Mouse (Mus musculus) pancreas, adult 10 weeks (tissue): ENCODE results near the gene Copz1. TPM values are rescaled to one million over a fixed set of nuclear protein-coding genes. Genes with fewer than 3 reads are reported as not detected.

Experiments
- polyA plus RNA-seq: library from polyadenylated mRNA; stranded (reverse); fragments of 350-450 nt; fragmentation: Illumina TruSeq; extraction: RNeasy Lipid Tissue Mini Kit (QIAGEN cat#74804); gene quantifications from one replicate; pipeline ENCODE4 v1.2.3, GENCODE M21; 2015; ENCODE audit warnings: low read depth, low replicate concordance; ENCODE audit not compliant: insufficient read depth

The Copz1 gene
- 46.1 TPM for polyA plus RNA-seq

DNA sequence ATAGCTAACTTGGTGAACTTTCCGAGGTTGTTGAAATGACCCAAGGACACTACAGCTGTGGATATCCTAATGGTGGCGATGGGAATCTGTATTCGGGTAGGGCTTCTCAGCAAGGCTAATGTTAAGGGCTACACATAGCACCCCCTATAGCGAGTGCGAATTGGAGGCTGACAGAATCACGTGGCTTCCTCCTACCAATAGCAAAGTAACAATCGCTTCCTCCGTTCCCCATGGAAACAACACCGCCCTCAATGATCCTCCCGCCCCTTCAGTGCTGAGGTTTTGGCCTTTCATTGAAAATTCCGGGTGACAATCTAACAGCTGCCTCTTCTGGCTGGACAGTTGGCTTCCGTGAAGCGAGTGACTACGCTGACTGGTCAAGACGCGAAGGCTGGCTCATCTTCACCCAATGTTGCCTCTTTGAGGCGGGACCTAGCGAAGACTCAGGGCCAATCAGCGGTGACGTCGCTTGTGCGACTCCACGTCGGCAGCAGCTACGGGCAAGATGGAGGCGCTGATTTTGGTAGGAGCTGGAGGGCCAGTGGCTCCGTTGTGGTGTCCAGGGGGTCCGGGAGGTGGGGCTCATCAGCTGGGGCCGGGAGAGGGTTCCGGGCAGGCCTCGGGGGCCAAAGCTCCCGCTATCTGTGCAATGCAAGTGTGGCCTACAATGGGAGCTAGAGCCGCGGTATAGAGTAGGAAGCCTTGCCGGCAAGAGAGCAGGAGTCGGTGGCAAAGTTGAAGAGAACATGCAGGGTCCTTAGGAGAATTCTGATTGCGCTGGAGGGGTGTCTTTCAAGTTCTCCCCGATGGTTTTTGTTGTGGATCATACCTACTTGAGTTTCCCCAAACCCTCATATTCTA is at the start of gene Copz1:
Gene Copz1, plus strand, starts transcription at position 296 of the 861 bp plus-strand sequence.

DNA sequence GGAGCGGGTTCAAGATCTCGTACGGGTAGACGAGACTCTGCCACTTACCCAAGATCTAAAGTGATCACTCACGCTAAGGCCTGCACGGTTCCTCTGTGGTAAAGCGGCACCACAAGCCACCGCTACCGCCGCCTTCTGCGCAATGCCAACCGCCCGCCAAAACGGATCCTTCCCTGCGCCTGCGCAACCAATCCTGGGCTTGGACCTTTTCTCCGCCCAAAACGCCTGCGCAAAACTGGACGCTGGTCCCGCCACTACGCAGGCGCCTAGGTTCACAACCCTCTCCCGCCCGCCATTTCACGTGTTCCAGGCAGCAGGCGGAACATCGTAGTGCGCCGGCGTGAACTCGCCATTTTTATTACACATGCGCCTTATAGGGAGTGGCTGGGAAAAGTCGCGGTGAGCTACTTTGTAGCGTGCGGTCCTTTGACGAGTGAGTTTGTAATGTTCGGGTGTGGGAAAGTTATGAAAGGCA is 32.8 kb upstream of the Copz1 start, which contains the start of gene Cbx5:
Gene Cbx5, minus strand, starts transcription at position 132 of the 475 bp plus-strand sequence.

DNA sequence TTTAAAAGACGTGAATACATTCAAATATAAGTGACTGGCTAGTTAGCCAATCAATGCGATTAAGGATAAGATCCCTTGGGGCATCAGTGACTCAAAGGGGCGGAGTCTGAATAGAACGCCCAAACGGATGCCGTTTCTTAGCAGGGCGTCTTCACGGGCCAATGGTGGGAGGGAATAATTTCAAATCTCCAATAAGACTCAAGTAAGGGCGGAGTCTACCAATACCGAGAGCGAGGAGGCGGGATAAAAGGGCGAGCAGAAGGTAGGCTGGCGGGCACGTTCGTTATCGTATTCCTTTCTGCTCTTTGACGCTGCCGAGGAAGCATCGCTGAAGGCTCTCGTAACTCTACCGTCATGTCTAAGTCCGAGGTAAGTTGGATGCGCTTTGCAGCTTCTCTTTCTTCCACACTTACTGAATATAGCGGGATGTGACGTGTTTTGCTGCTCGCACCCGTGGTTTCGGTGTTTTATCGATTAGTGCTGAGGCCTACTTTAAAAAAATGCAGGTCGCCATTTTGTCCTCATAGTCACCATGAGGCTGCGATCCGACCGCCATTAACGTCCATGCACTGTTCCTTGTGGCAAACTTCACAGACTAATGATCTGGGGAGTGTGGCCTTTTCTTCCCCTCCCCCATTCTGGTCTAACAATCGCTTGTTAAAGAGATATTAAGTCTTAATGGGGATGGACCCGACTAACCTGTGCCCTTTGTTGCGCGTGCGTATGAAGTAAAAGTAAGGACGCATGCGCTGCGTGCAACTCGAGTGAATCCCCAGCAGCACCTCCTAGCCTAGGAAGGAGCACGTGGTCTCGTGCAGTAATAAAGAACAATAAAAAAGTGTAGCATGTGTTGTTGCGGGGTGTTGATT is 32.1 kb upstream of the Copz1 start, which contains the start of gene Hnrnpa1:
Gene Hnrnpa1, plus strand, starts transcription at position 273 of the 869 bp plus-strand sequence.

DNA sequence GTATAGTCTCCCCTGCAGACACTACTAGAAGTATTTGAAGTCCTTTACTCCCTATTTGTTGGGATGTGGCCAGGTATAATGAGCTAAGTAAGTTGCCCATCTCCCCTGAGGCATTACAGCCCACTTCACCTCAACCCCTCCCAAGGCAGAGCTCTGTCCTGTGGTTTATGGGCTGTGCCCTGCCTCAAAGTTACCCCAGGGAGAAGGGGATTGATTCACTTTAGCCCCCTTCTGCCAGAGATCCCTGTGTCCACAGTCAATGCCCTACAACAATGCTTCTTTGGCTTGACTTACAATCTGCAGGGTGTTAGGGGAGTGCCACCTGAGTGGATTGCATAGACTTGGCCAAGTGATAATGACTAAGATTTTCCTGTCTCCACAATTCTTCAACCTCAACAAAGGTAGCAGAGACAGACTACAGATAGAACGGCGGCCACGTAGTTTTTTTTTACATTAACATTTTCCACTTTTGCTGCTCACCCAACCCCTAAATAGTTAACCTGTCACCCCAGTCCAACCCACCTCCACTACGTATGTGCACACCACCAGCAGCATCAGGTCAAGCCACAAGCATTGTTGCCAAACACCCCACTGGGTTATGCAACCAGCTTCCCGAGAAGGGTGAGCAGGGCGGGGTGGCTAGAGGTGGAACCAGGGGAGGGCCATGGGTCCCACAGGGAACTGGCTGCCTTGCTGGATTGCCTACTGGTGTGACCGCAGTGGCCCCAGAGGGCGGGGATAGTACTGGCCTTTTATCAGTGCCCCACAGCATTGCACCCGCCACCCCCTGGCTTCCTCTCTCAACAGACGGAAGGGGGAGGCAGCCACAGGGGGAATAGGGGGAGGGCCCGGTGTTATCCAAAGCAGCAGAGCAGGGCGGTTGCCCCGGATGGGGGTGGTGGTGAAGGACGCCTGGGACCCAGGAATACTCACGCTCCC is 14.5 kb upstream of the Copz1 start, which contains the start of gene Nfe2:
Gene Nfe2, minus strand, starts transcription at position 614 of the 939 bp plus-strand sequence.

DNA sequence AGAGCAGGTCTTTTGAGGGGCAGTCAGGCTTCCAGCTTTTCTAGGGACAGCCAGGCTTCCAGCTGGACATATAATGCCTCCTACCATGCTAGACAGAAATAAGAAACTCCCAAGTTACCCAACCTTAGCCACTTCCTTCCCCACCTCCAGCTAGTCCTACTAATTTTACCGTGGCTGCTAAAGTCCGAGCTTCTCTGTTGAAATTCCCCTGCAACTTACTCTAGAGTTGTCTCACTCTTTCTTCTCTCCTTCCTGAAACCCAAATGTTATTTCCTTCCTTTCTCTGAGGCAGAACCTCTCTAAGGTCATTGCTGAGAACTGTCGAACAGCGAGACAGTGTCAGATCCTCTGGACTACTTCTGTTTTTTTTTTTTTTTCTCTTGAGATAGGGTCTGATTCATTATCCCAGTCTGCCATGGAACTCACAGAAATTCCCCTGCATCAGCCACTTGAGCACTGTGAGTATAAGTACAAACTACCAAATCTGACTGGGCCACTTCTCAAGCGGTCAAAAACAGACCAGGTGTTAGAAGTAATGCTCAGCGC is 37.9 kb downstream of the Copz1 start, which contains the start of gene Gpr84:
Gene Gpr84, minus strand, starts transcription at position 248 of the 546 bp plus-strand sequence.

DNA sequence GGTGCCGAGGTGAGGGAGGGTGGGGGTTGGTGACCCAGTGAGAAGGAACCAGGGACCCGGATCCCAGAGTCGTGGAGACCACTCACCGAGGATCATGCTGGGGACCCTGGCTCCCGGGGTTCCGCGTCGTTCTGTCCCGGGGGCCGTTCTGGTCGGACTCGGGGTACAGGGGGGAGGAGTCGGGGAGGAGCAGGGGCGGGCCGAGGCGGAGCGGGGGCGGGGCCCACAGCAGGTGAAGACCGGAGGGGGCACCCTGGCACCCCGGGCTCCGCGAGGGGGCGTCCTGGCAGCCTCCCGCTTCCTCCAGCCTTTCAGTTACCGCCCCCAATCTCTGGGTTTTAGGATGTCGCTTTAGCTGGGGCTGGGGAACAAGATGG is 67.4 kb downstream of the Copz1 start, which contains the start of gene Zfp385a:
Gene Zfp385a, minus strand, starts transcription at position 133 of the 377 bp plus-strand sequence.

Other genes starting within 250 kb of the Copz1 start
- 3.0 TPM for gene Smug1, start 105.6 kb upstream of the Copz1 start, polyA plus RNA-seq
- gene Cbx5, start 32.9 kb upstream of the Copz1 start, polyA plus RNA-seq = 11.1 TPM
- 68.2 TPM for gene Hnrnpa1, start 32.3 kb upstream of the Copz1 start, polyA plus RNA-seq
- gene Nfe2, start 14.3 kb upstream of the Copz1 start, polyA plus RNA-seq = not detected
- gene Gpr84, start 37.9 kb downstream of the Copz1 start, polyA plus RNA-seq = not detected
- 4.4 TPM for gene Zfp385a, start 67.4 kb downstream of the Copz1 start, polyA plus RNA-seq
- 6.5 TPM for gene Itga5, start 94.0 kb downstream of the Copz1 start, polyA plus RNA-seq
- not detected for gene Gtsf1, start 157.8 kb downstream of the Copz1 start, polyA plus RNA-seq
- gene Gtsf2, start 175.8 kb downstream of the Copz1 start, polyA plus RNA-seq = not detected
- gene Nckap1l, start 181.1 kb downstream of the Copz1 start, polyA plus RNA-seq = 2.6 TPM
- gene Pde1b, start 230.3 kb downstream of the Copz1 start, polyA plus RNA-seq = 0.65 TPM